Mouse (Mus musculus) heart, postnatal 0 days (tissue): Measurements from ENCODE around the gene Tmsb15l.

Experiments
- CTCF ChIP-seq: IDR thresholded peaks from 2 replicates; pipeline ENCODE4 v1.5.1; 2016; ENCODE audit warnings: antibody characterized with exemption, control low read depth, low read depth
- EP300 ChIP-seq: IDR thresholded peaks from 2 replicates; pipeline ENCODE4 v1.6.1; 2016; ENCODE audit warnings: antibody characterized with exemption, low read depth

DNA sequence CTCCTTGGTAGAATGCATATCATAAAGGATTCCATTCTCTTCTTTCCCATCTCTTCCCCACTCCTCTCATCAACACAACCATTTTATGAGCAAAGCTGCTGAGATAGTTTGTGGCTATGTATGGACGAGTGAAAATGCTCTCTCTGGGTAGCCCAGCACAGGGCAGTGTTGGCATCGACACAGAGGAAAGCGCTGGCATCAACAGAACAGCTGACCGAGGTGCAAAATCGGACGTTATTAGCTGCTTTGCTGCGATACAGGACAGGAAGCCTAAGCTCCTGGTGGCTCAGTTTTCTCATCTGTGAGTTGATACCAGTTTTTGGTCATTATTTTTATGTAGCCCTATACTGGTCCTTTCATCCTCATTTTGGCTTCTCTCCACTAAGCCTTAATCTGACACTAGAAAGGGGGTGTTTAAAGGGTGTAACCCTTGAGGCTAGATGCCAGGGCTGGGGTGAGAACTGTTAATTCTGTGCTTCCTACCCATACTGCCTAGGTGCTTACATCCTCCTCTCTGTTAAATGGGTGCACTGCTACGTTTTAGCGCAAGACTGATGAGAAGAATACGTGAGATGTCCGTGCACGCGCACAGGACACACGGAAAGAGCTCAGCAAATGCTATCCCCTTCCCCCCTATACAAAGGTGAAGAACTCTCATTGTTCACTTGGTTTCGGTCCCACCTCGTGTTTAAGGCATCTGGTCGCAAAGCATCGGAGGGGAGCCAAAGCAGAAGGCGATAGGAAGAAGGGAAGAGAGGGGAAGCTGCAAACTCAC lies 15.7 kb upstream of the Tmsb15l start:
- TF ChIP-seq CTCF: no peak
- TF ChIP-seq EP300: no peak
